Mouse (Mus musculus) T-helper 17 cell (primary cell): ENCODE measurements at regions not wholly inside any gene's neighbourhood (a gene's known extent, or its start where the extent isn't known, plus 50 kb on each side); places are given as distances from the start of the nearest gene placed in this dataset.

Experiments
- in situ Hi-C, 2 experiments: fragments of 300-600 bp; cut with MboI, MseI; formaldehyde crosslinking; loops; 1 replicate in 1 of 2; 2 replicates in 1 of 2; pipeline ENCODE4 v1.15.1; 2025; ENCODE audit warnings: high pct_unique_total_duplicates in 2 of 2

GRCm38 (mm10) chr17:27322891-27323509 lies 118.7 kb upstream of the Lemd2 start:
- in situ Hi-C loops = no loop called here

GRCm38 (mm10) chr17:27318969-27319695 lies 114.9 kb upstream of the Lemd2 start:
- in situ Hi-C loops = loop anchor here in 1 of 2 experiments (5.0 kb wide), 1 partner anchor 78 kb away; no protein-coding TSS in a partner anchor

GRCm38 (mm10) chr17:27317576-27318277 lies 113.5 kb upstream of the Lemd2 start:
- in situ Hi-C loops = loop anchor here in 1 of 2 experiments (5.0 kb wide), 1 partner anchor 80 kb away; no protein-coding TSS in a partner anchor

GRCm38 (mm10) chr17:27316711-27317575 lies 112.7 kb upstream of the Lemd2 start:
- in situ Hi-C loops = loop anchor here in 1 of 2 experiments (5.0 kb wide), 1 partner anchor 80 kb away; no protein-coding TSS in a partner anchor

- in situ Hi-C loops = loop anchor here in 1 of 2 experiments (5.0 kb wide), 1 partner anchor 81 kb away; no protein-coding TSS in a partner anchor
These were observed 111.8 kb upstream of the Lemd2 start for GRCm38 (mm10) chr17:27315947-27316628.

GRCm38 (mm10) chr17:27315428-27315827 lies 111.2 kb upstream of the Lemd2 start:
- in situ Hi-C loops = loop anchor here in 1 of 2 experiments (5.0 kb wide), 1 partner anchor 82 kb away; no protein-coding TSS in a partner anchor

GRCm38 (mm10) chr17:27314821-27315392 lies 110.6 kb upstream of the Lemd2 start:
- in situ Hi-C loops = loop anchor here in 1 of 2 experiments (5.0 kb wide), 1 partner anchor 82 kb away; no protein-coding TSS in a partner anchor

- in situ Hi-C loops = no loop called here
These were observed 104.7 kb upstream of the Lemd2 start for GRCm38 (mm10) chr17:27308933-27309332.

- in situ Hi-C loops = no loop called here
These were observed 100.6 kb upstream of the Lemd2 start for GRCm38 (mm10) chr17:27304842-27305241.

GRCm38 (mm10) chr17:27303633-27304479 lies 99.6 kb upstream of the Lemd2 start:
- in situ Hi-C loops = no loop called here

GRCm38 (mm10) chr17:27303061-27303460 lies 98.8 kb upstream of the Lemd2 start:
- in situ Hi-C loops = no loop called here

GRCm38 (mm10) chr17:27301376-27301775 lies 97.1 kb upstream of the Lemd2 start:
- in situ Hi-C loops = no loop called here

- in situ Hi-C loops = loop anchor here in 1 of 2 experiments (25.0 kb wide), 1 partner anchor 437 kb away; no protein-coding TSS in a partner anchor
These were observed 95.0 kb upstream of the Lemd2 start for GRCm38 (mm10) chr17:27299297-27299696.

GRCm38 (mm10) chr17:27298351-27298750 lies 94.1 kb upstream of the Lemd2 start:
- in situ Hi-C loops = loop anchor here in 1 of 2 experiments (25.0 kb wide), 1 partner anchor 436 kb away; no protein-coding TSS in a partner anchor

GRCm38 (mm10) chr17:27296156-27296555 lies 91.9 kb upstream of the Lemd2 start:
- in situ Hi-C loops = loop anchor here in 1 of 2 experiments (25.0 kb wide), 1 partner anchor 434 kb away; no protein-coding TSS in a partner anchor

- in situ Hi-C loops = loop anchor here in 1 of 2 experiments (25.0 kb wide), 1 partner anchor 432 kb away; no protein-coding TSS in a partner anchor
These were observed 89.9 kb upstream of the Lemd2 start for GRCm38 (mm10) chr17:27294208-27294604.

GRCm38 (mm10) chr17:27293586-27294207 lies 89.4 kb upstream of the Lemd2 start:
- in situ Hi-C loops = loop anchor here in 1 of 2 experiments (25.0 kb wide), 1 partner anchor 431 kb away; no protein-coding TSS in a partner anchor

- in situ Hi-C loops = loop anchor here in 1 of 2 experiments (25.0 kb wide), 1 partner anchor 429 kb away; no protein-coding TSS in a partner anchor
These were observed 87.4 kb upstream of the Lemd2 start for GRCm38 (mm10) chr17:27291673-27292072.
